Mouse (Mus musculus) kidney, embryonic 16.5 days (tissue): ENCODE measurements at regions not wholly inside any gene's neighbourhood (a gene's known extent, or its start where the extent isn't known, plus 50 kb on each side); places are given as distances from the start of the nearest gene placed in this dataset.
A peak's percentile ranks its signal among the peaks of the same experiment; 100 is the strongest.

Source experiments
- ATAC-seq: fragments of 200-750 bp; cut with Nextera tagmentation; 2 replicates; pipeline ENCODE4 v1.8.0; 2017; ENCODE audit warnings: moderate TSS enrichment; ENCODE audit not compliant: low FRiP score, low TSS enrichment
- H3K27ac ChIP-seq: fragments of 300-500 bp; sonication (generic); 2 replicates; pipeline ENCODE4 v1.5.1; 2014; ENCODE audit warnings: low read length
- H3K27me3 ChIP-seq: fragments of 300-500 bp; sonication (generic); 2 replicates; pipeline ENCODE4 v1.6.1; 2014; ENCODE audit warnings: low read length, control low read depth, mixed read lengths; ENCODE audit not compliant: insufficient read depth
- H3K36me3 ChIP-seq: fragments of 300-500 bp; sonication (generic); 2 replicates; pipeline ENCODE4 v1.6.1; 2014; ENCODE audit warnings: low read length, control low read depth, mixed read lengths; ENCODE audit not compliant: insufficient read depth
- H3K4me1 ChIP-seq: fragments of 300-500 bp; sonication (generic); 2 replicates; pipeline ENCODE4 v1.6.1; 2014; ENCODE audit warnings: low read length, control low read depth, mixed read lengths; ENCODE audit not compliant: insufficient read depth
- H3K4me2 ChIP-seq: fragments of 300-500 bp; sonication (generic); replicated peaks from 2 replicates; pipeline ENCODE4 v1.6.1; 2014; ENCODE audit warnings: low read depth, low read length
- H3K4me3 ChIP-seq: fragments of 300-500 bp; sonication (generic); 2 replicates; pipeline ENCODE4 v1.5.1; 2014; ENCODE audit warnings: mild to moderate bottlenecking, low read length
- H3K9ac ChIP-seq: fragments of 300-500 bp; sonication (generic); replicated peaks from 2 replicates; pipeline ENCODE4 v1.6.1; 2014; ENCODE audit warnings: low read length
- H3K9me3 ChIP-seq: fragments of 300-500 bp; sonication (generic); 2 replicates; pipeline ENCODE4 v1.6.1; 2016; ENCODE audit warnings: low read length, control low read depth
- WGBS: fragments of 180-500 bp; shearing (Covaris S2); extraction: QIAGEN DNeasy Blood & Tissue Kit; methylation state at CpG from one replicate; pipeline ENCODE4 v1.1.7; 2014; 5-methylcytosine and 5-hydroxymethylcytosine counted together

DNA sequence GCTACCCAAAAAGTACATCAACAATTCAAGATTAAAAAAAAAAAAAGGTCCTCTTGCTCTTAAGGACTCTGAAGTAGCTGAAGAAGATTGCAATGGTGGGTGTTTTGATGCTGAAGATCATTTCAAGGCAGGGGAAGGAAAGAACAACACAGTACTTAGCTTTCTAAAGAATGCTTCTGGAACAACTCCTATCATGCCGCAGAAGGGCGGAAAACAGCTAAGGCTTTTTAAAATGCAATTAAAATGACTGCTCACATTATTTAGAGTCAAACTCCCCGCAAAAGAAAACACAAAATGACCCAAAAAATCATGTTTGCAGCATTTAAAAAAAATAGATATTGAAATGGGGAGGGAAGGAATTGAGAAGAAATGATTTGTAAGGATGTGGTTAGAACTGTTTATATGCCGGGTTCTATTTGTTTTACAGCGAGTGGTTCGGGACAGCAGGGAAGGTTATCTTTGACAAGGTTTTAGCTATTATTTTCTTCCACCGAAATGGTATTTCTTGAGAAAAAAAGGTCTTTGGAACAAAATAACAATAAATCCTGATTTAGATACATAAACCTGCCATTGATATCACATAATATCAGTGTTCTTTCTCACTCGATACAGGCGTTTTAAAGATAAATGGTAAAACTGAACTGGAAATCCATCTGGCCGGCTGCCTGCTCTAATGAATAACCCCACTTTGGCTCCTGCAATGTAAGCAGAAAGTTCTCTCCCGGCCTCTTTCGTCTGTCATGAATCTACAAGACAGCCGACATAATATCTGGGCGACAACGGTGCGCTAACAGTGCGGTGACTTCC lies 127.6 kb downstream of the Gm10295 start:
- Histone ChIP-seq H3K4me1 (peaks cover 17% of the 10 kb centered on the region; the same call in 1 of the 2 replicates), H3K27ac (peak overlapping the region; percentile 92), H3K36me3 (no peaks in the 10 kb centered on the region), H3K4me3 (peak overlapping the region; percentile 19; the same call in 1 of the 2 replicates), H3K9ac (0 out of 2 replicates have a peak overlapping the region, but pooled peaks have one; percentile 12), H3K4me2 (peak overlapping the region; percentile 43), H3K9me3 (no peaks in the 10 kb centered on the region), H3K27me3 (no peaks in the 10 kb centered on the region)
- peak; percentile 89 for ATAC-seq
- 30% methylated on average over 17 of the region's 17 CpGs for WGBS

DNA sequence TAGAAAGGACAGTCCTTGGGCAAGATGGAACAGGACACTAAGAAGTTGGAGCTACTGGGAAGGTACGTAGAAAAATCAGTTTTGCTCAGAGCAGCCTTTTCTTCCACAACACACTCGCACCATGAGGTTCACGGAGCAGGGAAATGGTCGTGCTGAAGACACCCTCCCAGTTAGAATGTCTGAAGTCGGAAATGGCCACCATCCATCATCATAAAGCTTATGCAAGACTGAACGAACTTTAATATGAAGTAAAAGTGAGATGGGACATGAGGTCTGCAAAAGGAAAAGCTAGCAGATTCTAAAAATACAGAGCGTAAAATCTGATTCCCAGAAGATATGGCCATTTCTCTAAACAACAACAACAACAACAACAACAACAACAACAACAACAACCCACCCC lies 133.9 kb downstream of the Gm10295 start:
- peak overlapping the region; percentile 91 for H3K27ac ChIP-seq
- 53% methylated on average over 7 of the region's 7 CpGs for WGBS
- H3K36me3 ChIP-seq, result no peaks in the 10 kb centered on the region
- H3K27me3 ChIP-seq, result no peaks in the 10 kb centered on the region
- 0 out of 2 replicates have a peak, but pooled peaks cover 6% of the 10 kb centered on the region for H3K4me1 ChIP-seq
- no peak overlapping the region for H3K4me3 ChIP-seq
- no peak overlapping the region for H3K4me2 ChIP-seq
- no peak overlapping the region for H3K9ac ChIP-seq
- no peaks in the 10 kb centered on the region for H3K9me3 ChIP-seq
- peak; percentile 65; the same call in 1 of the 2 replicates for ATAC-seq

DNA sequence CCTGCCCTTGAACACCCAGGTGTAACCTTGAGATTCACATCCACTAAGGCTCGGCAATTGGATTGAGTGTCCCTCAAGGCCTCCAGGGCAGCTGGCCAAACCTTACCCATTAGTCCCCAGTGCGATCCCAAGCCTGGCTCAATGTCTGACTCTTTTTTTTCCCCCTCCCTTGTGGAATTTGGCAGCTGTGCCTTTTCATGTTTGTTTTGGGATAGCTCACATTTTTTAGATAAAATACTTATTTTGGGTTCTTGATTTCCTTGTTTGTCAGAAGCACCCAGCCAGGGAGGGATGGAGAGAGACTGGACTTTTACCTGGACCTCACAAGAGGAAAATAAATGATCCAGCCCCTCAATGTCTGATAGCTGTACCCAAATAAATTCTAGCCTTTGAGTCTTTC lies 134.5 kb downstream of the Gm10295 start:
- H3K4me2 ChIP-seq, result no peak overlapping the region
- WGBS, result 43% methylated on average over 2 of the region's 2 CpGs
- peak overlapping the region; percentile 91 for H3K27ac ChIP-seq
- no peaks in the 10 kb centered on the region for H3K9me3 ChIP-seq
- H3K9ac ChIP-seq, result no peak overlapping the region
- H3K4me1 ChIP-seq, result 0 out of 2 replicates have a peak, but pooled peaks cover 6% of the 10 kb centered on the region
- H3K27me3 ChIP-seq, result no peaks in the 10 kb centered on the region
- H3K36me3 ChIP-seq, result no peaks in the 10 kb centered on the region
- ATAC-seq, result peak; percentile 63
- H3K4me3 ChIP-seq, result no peak overlapping the region

DNA sequence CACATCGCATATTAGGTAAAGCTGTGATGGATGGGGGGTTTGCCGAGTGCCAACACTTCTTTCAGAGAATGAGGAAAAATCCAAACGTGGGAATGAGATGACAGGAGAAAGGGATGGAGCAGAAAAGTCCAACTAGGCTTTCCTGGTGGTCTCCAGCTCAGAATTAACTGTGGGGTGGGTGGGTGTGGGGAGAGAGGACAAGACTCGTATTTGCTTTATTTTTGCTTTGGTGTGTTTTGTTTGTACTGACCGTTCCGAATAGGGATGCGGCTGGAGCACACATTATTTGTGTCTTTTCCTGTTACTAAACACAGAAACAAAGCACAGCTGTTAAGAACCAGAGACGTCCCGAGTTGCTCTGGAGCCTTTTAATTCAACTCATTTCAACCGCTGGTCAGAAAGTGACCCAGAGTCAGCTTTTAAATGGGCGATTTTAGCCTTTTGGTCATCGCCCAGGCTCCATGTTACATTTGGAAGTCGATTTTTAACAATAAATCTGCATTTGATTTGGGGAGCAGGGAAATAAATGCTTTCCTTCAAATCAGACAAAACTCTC lies 136.7 kb downstream of the Gm10295 start:
- peak; percentile 54; the same call in 1 of the 2 replicates for ATAC-seq
- H3K4me3 ChIP-seq, result no peak overlapping the region
- no peaks in the 10 kb centered on the region for H3K27me3 ChIP-seq
- 49% methylated on average over 13 of the region's 13 CpGs for WGBS
- H3K9ac ChIP-seq, result no peak overlapping the region
- H3K27ac ChIP-seq, result peak overlapping the region; percentile 89
- H3K4me1 ChIP-seq, result 0 out of 2 replicates have a peak, but pooled peaks cover 6% of the 10 kb centered on the region
- H3K9me3 ChIP-seq, result no peaks in the 10 kb centered on the region
- H3K4me2 ChIP-seq, result peak overlapping the region; percentile 14; the same call in 1 of the 2 replicates
- H3K36me3 ChIP-seq, result no peaks in the 10 kb centered on the region

DNA sequence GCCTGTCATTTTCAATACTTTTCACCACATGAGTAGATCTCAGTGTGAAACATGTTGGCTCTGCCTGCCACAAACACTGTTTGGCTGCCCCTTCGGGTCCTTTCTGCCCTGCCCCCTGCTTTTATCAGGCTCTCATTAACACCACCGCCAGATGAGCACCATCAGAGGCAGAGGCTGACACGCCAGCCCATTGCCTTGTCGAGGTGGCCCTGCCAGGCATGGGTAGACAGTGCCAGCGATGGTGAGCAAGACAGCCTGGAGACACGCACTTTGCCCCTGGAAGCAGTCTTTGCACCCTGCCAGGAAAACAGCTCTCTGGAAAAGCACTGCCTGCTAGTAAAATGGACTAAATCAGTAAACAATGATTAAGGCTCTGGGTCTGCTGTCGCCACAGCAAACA lies 158.2 kb downstream of the Gm10295 start:
- peak; percentile 50 for ATAC-seq
- H3K27ac ChIP-seq, result no peak overlapping the region
- WGBS, result 22% methylated on average over 7 of the region's 7 CpGs

GRCm38 (mm10) chr7:71190161-71190711 lies 161.0 kb downstream of the Gm10295 start:
- Histone ChIP-seq H3K4me3 (no peak overlapping the region), H3K27ac (peak overlapping the region; percentile 40; the same call in 1 of the 2 replicates), H3K9me3 (no peaks in the 10 kb centered on the region), H3K27me3 (no peaks in the 10 kb centered on the region), H3K4me1 (peaks cover 27% of the 10 kb centered on the region), H3K4me2 (no peak overlapping the region), H3K36me3 (no peaks in the 10 kb centered on the region), H3K9ac (no peak overlapping the region)
- peak; percentile 29; the same call in 1 of the 2 replicates for ATAC-seq
- 35% methylated on average over 12 of the region's 12 CpGs for whole genome bisulfite sequencing

More for the DNA sequence above, 158.2 kb downstream of the Gm10295 start:
- H3K36me3 ChIP-seq, result no peaks in the 10 kb centered on the region
- H3K4me1 ChIP-seq, result peaks cover 21% of the 10 kb centered on the region
- no peaks in the 10 kb centered on the region for H3K27me3 ChIP-seq
- no peaks in the 10 kb centered on the region for H3K9me3 ChIP-seq
- H3K4me3 ChIP-seq, result no peak overlapping the region
- no peak overlapping the region for H3K4me2 ChIP-seq
- H3K9ac ChIP-seq, result no peak overlapping the region

GRCm38 (mm10) chr7:71189757-71190156 lies 161.5 kb downstream of the Gm10295 start:
- H3K4me2 ChIP-seq, result no peak overlapping the region
- 52% methylated on average over 6 of the region's 6 CpGs for WGBS
- no peak for ATAC-seq
- H3K36me3 ChIP-seq, result no peaks in the 10 kb centered on the region
- peaks cover 27% of the 10 kb centered on the region for H3K4me1 ChIP-seq
- H3K27ac ChIP-seq, result peak overlapping the region; percentile 40; the same call in 1 of the 2 replicates
- no peak overlapping the region for H3K9ac ChIP-seq
- no peaks in the 10 kb centered on the region for H3K27me3 ChIP-seq
- H3K9me3 ChIP-seq, result no peaks in the 10 kb centered on the region
- no peak overlapping the region for H3K4me3 ChIP-seq

DNA sequence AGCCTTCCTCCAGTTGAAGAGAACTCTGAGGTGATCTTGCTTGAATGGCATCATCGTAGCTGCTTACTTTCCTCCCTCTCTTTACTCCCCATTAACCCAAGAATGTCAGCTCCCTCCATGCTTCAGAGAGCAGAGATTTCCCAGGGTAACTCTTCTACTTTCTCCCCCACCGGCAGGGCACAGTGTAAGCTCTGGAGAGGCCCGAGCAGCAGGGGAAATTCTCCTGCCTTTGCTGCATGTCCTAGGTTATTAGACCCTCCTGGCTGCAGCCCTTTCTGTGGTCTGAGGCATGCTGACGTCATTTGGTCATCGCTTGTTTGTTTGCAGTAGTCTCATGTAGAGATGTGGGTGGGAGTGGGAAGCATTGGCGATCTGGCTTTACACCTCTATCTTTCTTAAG lies 163.2 kb downstream of the Gm10295 start:
- 2% methylated on average over 6 of the region's 6 CpGs for WGBS
- peak; percentile 96 for ATAC-seq
- Histone ChIP-seq H3K36me3 (no peaks in the 10 kb centered on the region), H3K27ac (peak overlapping the region; percentile 72), H3K9me3 (no peaks in the 10 kb centered on the region), H3K9ac (no peak overlapping the region), H3K4me2 (peak overlapping the region; percentile 3; the same call in 1 of the 2 replicates), H3K4me3 (no peak overlapping the region), H3K27me3 (no peaks in the 10 kb centered on the region), H3K4me1 (peaks cover 25% of the 10 kb centered on the region)

DNA sequence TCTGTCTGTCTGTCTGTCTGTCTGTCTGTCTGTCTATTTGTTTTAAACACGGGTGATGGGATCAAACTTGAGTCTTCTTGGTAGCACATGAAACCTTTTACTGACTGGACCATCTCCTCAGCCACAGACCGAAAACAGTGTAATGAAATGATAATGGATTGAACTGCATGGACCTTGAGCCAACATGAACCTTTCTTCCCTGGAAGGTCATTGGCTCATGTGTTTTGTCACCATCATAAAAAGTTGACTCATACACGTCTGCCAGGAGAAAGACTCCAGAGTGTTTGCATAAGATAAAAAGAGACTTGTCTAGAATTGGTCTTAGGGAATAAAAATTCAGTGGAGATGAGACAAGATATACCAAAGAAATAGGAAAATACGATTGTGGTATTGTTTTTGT lies 176.4 kb downstream of the Gm10295 start:
- no peak overlapping the region for H3K4me3 ChIP-seq
- ATAC-seq, result no peak
- H3K27me3 ChIP-seq, result no peaks in the 10 kb centered on the region
- 80% methylated on average over 4 of the region's 4 CpGs for WGBS
- no peak overlapping the region for H3K9ac ChIP-seq
- H3K36me3 ChIP-seq, result no peaks in the 10 kb centered on the region
- H3K27ac ChIP-seq, result no peak overlapping the region
- H3K4me1 ChIP-seq, result no peaks in the 10 kb centered on the region
- H3K9me3 ChIP-seq, result no peaks in the 10 kb centered on the region
- H3K4me2 ChIP-seq, result no peak overlapping the region
